Mouse (Mus musculus) limb, embryonic 10.5 days (tissue): ENCODE measurements around the gene Olfr986. TPM values are rescaled to one million over a fixed set of nuclear protein-coding genes. Genes with fewer than 3 reads are reported as not detected.
"Not testable (repeated sequence)": the region's sequence is repeated elsewhere in the genome, so short reads cannot be mapped to it uniquely, and the experiment has no call there.

Experiments
- DNase-seq: peaks from one replicate; pipeline ENCODE4 v3.0.0-alpha.2; 2017; ENCODE audit warnings: low spot score
- H3K27ac ChIP-seq: fragments of 300-500 bp; sonication (generic); 2 replicates; pipeline ENCODE4 v1.5.1; 2016; ENCODE audit warnings: mild to moderate bottlenecking
- H3K27me3 ChIP-seq: fragments of 300-500 bp; sonication (generic); 2 replicates; pipeline ENCODE4 v1.6.1; 2016; ENCODE audit warnings: low read depth, mild to moderate bottlenecking; ENCODE audit not compliant: poor library complexity, severe bottlenecking
- H3K36me3 ChIP-seq: fragments of 300-500 bp; sonication (generic); 2 replicates; pipeline ENCODE4 v1.6.1; 2016; ENCODE audit warnings: mild to moderate bottlenecking, moderate library complexity
- H3K4me1 ChIP-seq: fragments of 300-500 bp; sonication (generic); 2 replicates; pipeline ENCODE4 v1.6.1; 2016
- H3K4me3 ChIP-seq: fragments of 300-500 bp; sonication (generic); 2 replicates; pipeline ENCODE4 v1.5.1; 2016; ENCODE audit warnings: mild to moderate bottlenecking, moderate library complexity
- H3K9me3 ChIP-seq: fragments of 300-500 bp; sonication (generic); replicated peaks from 2 replicates; pipeline ENCODE4 v1.6.1; 2016; ENCODE audit warnings: mild to moderate bottlenecking
- WGBS: fragments of 180-500 bp; shearing (Covaris S2); methylation state at CpG from one replicate; pipeline ENCODE4 v1.1.7; 2016; 5-methylcytosine and 5-hydroxymethylcytosine counted together
- polyA plus RNA-seq: library from polyadenylated mRNA; unstranded; fragments of >200 nt; fragmentation: Nextera tagmentation; extraction: Ambion mirVana; gene quantifications from 2 replicates; pipeline ENCODE4 v1.2.1, GENCODE M21; 2016

Olfr986 gene
- polyA plus RNA-seq, result not detected in 2 replicates

DNA sequence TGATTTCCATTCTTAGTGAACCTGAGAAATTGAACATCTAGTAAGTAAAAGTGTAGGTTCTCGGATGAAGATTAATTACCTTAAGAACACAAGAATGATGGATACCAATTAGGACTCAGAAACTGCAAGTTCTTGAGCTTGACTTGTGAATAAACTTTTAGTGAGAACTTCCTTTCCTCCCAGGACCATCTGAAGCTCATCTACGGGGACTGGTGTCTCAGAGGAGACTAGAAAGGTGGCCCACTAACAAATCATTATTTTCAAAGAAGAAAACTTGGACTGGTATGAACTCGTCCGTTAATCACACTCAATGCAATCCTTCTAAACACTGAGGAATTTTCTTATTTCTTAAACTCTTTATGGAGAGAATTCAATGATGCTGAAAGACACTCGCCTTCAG is at the start of gene Olfr986:
Gene Olfr986 (plus strand): TSS at position 301 of the 400 bp plus-strand sequence.
- Histone ChIP-seq H3K4me3 (no peak within 1 kb of the TSS), H3K27me3 (no peaks in the 10 kb centered on the region), H3K27ac (no peak within 1 kb of the TSS), H3K36me3 (no peaks in the 10 kb centered on the region), H3K9me3 (no peaks in the 10 kb centered on the region), H3K4me1 (no peaks in the 10 kb centered on the region)
- WGBS, result 90% methylated on average over 5 of the region's 5 CpGs
- DNase-seq, result no peak

DNA sequence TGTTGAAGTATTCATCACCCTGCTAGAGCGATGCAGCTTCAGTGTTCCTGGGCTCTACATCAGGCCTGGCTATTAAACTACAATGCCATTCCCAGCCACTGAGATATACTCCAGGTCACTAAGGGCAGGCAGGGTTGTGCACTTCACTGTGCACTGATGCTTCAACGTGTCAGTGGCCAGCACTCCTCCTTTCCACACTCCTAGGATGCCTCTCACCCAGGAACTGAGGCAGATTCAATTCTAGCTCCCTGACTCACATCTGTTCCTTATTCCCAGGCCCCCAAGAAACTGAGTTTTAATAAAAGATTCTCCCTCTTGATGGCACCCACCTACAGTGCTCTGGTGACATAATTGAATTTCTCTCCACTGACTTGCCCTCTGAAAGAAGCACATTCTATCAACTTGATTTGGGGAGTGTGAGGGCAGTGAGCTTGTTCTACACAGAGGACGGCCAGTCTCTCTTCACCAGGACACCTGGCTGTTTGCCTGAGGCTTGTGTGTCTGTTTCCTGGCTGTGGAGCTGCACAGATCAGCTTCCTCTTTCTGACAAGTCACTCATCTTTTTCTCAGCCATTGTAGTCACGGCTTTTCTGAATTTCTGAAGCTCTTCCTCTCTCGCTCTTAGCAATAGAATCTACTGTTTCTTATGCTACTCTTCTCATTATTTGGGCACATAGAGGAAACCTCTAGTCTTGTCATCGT is 43.6 kb upstream of the Olfr986 start:
- Histone ChIP-seq H3K9me3 (no peaks in the 10 kb centered on the region), H3K4me3 (no peak overlapping the region), H3K27ac (no peak overlapping the region), H3K4me1 (no peaks in the 10 kb centered on the region), H3K27me3 (no peaks in the 10 kb centered on the region), H3K36me3 (no peaks in the 10 kb centered on the region)
- no peak for DNase-seq
- WGBS, result 89% methylated on average over 6 of the region's 6 CpGs

DNA sequence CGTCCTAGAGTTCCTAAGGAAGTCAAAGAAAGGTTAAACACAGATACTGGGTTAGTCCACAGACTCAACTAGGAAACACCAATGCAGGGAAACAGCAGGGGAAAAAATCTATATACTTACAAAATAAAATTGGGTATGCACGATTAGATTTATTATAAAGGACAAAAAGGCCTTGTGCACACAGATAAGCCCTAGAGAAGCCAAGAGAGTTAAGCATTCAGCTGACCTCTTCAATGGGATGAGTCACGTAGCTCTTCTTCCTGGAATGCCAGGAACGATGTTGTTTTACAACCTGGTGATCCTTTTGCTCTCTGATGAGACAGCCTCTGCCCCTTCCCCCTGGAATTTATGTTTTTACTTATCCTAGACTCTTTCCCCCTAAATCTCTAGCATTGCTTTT is 41.2 kb upstream of the Olfr986 start:
- Histone ChIP-seq H3K36me3 (no peaks in the 10 kb centered on the region), H3K27ac (no peak overlapping the region), H3K4me3 (no peak overlapping the region), H3K27me3 (no peaks in the 10 kb centered on the region), H3K4me1 (no peaks in the 10 kb centered on the region), H3K9me3 (no peaks in the 10 kb centered on the region)
- no peak for DNase-seq
- 64% methylated on average over 4 of the region's 4 CpGs for WGBS

DNA sequence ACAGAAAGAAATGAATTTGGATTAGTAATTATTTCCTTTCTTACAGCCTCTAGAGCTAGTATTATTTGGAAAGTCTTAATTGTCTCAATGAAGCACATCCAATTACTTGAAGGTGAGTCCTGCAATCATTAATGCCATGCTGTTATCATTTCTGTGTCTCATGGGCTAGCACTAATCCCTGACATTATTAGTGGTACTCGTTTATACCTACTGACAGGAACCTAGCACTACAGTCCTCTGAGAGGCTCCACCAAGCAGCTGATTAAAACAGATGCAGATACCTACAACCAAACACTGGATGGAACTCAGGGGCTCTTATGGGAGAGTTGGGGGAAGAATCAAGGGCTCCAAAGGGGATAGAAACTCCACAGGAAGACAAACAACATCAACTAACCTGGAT is 39.2 kb upstream of the Olfr986 start:
- H3K4me1 ChIP-seq, result no peaks in the 10 kb centered on the region
- no peak overlapping the region for H3K27ac ChIP-seq
- no peaks in the 10 kb centered on the region for H3K9me3 ChIP-seq
- whole genome bisulfite sequencing, result 65% methylated on average over 1 of the region's 1 CpGs
- no peaks in the 10 kb centered on the region for H3K36me3 ChIP-seq
- no peak overlapping the region for H3K4me3 ChIP-seq
- no peaks in the 10 kb centered on the region for H3K27me3 ChIP-seq
- no peak for DNase-seq

DNA sequence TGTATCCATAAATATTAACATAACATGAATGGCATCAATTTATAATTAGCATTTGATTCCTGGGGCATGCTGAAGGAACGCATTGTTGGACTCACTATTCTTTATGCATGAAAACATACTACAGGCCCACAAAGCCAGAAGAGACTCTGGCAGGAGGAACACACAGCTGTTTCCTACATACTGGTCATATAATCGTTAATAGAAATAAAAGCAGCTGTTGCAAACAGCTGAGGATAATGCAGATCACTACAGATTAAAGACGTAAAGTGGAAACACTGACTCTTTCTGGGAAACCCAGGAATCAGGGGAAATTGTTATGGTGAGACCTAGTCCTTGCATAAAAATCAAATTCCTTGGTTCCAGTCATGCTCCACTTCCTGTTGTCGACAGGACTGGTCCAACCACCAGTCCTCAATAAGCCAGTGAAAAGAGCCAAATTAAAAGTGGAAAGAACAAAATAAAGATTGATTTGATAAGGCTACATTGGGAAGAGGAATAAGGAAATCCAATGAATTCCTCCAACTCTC is 25.5 kb upstream of the Olfr986 start:
- H3K36me3 ChIP-seq, result no peaks in the 10 kb centered on the region
- no peaks in the 10 kb centered on the region for H3K9me3 ChIP-seq
- 84% methylated on average over 4 of the region's 4 CpGs for WGBS
- H3K27me3 ChIP-seq, result no peaks in the 10 kb centered on the region
- H3K4me1 ChIP-seq, result no peaks in the 10 kb centered on the region
- DNase-seq, result no peak
- H3K27ac ChIP-seq, result no peak overlapping the region
- no peak overlapping the region for H3K4me3 ChIP-seq

DNA sequence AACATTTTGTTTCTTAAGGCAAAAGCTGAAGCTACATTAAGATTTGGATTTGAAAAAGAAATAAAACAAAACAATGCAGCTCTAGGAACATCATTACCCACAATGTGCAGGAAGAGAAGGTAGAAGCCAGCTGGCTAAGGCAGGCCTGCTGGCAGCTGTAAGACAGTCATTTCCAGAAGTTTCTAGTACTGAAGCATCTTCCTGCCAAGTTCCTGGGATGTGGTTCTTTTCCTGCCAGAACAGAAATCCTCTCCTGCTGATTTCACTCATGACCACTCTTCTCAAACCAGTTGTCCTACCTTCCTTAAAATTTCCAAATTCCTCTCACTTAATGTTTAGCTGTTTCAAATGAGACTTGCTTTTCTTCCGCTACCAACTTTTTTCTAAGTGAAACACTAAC is 14.3 kb upstream of the Olfr986 start:
- H3K4me1 ChIP-seq, result no peaks in the 10 kb centered on the region
- no peak for DNase-seq
- no peak overlapping the region for H3K4me3 ChIP-seq
- H3K36me3 ChIP-seq, result no peaks in the 10 kb centered on the region
- H3K9me3 ChIP-seq, result no peaks in the 10 kb centered on the region
- 82% methylated on average over 1 of the region's 1 CpGs for WGBS
- no peak overlapping the region for H3K27ac ChIP-seq
- H3K27me3 ChIP-seq, result no peaks in the 10 kb centered on the region

DNA sequence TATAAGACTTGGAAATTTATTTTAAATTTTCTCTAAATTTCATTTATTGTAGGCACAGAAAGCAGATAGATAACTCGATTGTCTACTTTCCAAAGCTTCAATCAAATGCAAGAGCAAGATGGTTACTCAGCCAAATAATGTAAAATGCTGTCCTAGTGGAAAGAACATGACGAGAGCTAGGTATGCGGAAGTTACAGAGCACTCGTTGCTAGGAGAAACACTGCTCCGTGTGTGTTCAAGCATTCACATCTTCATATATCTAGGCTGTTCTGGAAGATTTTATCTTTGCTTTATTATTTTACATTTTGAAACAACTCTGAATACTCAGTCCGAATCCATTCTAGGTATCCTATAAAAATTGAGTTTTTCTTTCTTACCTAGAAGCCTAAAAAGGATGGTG is 3.7 kb upstream of the Olfr986 start:
- no peak for DNase-seq
- no peaks in the 10 kb centered on the region for H3K36me3 ChIP-seq
- no peaks in the 10 kb centered on the region for H3K4me1 ChIP-seq
- no peak overlapping the region for H3K4me3 ChIP-seq
- WGBS, result 89% methylated on average over 6 of the region's 6 CpGs
- H3K9me3 ChIP-seq, result no peaks in the 10 kb centered on the region
- H3K27ac ChIP-seq, result no peak overlapping the region
- no peaks in the 10 kb centered on the region for H3K27me3 ChIP-seq

DNA sequence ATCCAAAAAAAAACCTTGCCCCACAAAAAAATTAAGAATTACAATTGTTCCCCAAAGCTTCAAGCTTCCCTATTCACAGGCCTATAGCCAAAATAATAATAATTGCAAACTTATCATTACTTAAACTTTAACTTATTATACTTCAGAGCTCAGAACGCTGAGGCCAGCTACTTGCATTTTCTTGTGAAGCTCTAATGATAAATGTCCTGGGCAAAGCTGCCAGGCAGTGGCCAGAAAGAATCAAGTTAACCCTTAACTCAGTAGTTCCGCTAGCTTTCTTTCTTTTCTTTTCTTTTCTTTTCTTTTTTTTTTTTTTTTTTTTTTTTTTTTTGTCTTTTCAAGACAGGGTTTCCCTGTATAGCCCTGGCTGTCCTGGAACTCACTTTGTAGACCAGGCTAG is 4.4 kb downstream of the Olfr986 start:
- not testable (repeated sequence) for H3K27me3 ChIP-seq, H3K4me3 ChIP-seq, DNase-seq, H3K9me3 ChIP-seq, H3K36me3 ChIP-seq, H3K27ac ChIP-seq, H3K4me1 ChIP-seq
- 79% methylated on average over 2 of the region's 2 CpGs for WGBS

DNA sequence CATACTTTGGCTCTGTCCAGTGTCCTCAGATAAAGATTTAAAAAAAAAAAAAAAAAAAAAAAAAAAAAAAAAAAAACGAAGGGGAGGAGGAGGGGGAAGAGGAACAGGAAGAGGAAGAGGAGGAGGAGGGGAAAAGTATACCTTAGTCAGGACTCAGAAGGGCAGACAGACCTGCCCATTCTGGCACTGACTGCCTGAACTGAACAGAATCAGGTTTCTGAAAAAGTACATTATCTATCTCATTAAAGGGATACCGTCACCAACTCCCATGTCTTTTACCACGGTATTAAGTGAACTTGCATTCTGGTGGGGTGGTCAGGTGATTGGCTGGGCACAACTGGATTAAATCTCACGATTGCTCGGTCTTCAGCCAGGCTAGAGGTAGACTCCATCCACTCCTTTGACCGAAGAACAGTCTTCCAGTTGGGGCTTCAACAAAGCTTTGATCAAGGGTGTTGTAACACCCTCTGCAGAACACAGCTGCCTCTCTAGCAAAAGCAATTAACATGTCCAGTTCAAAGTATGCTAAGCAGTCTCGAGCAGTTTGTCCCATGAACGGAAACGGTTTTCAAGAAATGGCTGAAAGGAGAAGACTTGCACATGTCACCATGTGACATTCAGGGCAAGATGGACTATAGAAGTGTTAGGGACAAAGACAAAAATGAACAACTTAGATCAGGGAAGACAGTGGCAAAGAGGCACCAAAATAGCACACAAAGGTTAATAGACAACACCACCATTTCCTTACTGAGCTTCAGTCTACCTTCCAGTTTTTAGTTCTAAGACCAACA is 10.6 kb downstream of the Olfr986 start:
- WGBS, result 92% methylated on average over 8 of the region's 9 CpGs
- Histone ChIP-seq H3K27me3 (no peaks in the 10 kb centered on the region), H3K4me3 (peak overlapping the region; percentile 90), H3K27ac (peak overlapping the region; percentile 95; the same call in 1 of the 2 replicates), H3K9me3 (no peaks in the 10 kb centered on the region), H3K4me1 (peaks cover 15% of the 10 kb centered on the region), H3K36me3 (0 out of 2 replicates have a peak, but pooled peaks cover 3% of the 10 kb centered on the region)
- DNase-seq, result no peak

DNA sequence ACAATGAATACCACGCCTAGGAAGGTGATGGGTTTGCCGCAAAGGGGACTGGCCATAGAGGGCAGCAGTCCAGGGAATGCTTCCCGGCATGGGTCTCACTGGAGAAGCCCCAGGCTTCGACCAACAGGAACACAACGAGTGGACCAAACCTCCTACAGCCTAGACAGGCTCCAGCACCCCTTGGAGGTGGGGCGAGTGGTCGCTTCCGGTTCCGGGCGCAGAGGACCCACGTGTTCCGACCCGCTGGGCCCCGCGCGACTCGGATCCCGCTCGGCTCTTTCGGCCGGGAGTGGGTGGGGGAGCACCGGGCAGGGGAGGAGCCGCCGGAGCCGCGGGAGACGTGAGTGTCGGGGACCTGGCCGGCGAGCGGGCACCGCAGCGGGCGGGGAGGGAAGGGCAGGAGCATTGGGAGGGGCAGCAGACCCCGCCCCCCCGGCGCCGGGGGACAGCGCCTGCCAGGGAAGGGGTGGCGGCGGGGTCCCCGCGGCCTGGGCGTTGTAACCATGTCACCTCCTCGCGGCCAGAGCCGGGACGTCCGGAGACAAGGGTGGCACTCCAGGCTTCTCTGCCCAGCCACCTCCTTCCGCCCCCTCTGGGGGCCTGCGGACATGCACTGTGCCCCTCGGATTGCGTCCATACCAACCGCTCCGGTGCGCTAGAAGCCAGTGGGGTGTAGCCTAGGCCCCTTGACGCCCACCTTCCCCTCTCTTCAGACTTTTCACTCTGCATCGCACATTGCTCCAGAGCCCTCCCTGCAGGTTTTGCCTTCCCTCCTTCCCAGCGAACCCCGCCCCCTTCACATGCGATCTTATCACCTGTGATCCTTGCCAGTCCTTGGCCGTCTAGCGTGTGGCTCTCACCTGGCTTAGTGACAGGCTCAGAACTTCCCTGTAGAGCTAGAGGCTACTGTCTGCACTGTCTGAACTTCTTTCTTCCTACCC is 11.6 kb downstream of the Olfr986 start, which contains the start of gene Zfp202:
Gene Zfp202 (plus strand): TSS at position 219 of the 941 bp plus-strand sequence.
- Histone ChIP-seq H3K4me3 (peak within 1 kb of the TSS; percentile 90), H3K36me3 (0 out of 2 replicates have a peak, but pooled peaks cover 12% of the 10 kb centered on the region), H3K4me1 (peaks cover 15% of the 10 kb centered on the region), H3K27ac (peak within 1 kb of the TSS; percentile 95), H3K27me3 (no peaks in the 10 kb centered on the region), H3K9me3 (no peaks in the 10 kb centered on the region)
- DNase-seq, result peak; percentile 90
- under 1% methylated on average over 49 of the region's 63 CpGs for WGBS

DNA sequence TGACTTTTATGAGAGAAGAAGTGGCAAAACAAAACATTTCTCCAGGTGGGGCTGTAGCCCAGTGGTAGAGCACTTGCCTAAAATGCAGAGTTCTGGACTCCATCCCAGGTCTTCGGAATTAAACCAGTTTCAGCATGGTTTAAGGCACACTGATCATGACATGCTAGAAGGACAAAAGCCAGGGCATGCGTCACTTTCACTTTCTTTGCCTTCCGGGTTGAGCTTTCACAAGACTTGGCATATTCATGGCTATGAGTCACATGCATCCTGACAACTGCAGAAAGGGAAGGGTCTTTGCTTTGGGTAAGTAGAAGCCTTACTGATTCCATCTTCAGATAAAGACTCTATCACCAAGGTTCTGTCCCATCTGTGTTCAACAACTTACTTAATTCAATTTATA is 15.3 kb downstream of the Olfr986 start:
- Histone ChIP-seq H3K27ac (no peak overlapping the region), H3K36me3 (peaks cover 17% of the 10 kb centered on the region; the same call in 1 of the 2 replicates), H3K9me3 (no peaks in the 10 kb centered on the region), H3K4me3 (no peak overlapping the region), H3K4me1 (peaks cover 15% of the 10 kb centered on the region), H3K27me3 (no peaks in the 10 kb centered on the region)
- WGBS, result 89% methylated on average over 3 of the region's 3 CpGs
- DNase-seq, result no peak

DNA sequence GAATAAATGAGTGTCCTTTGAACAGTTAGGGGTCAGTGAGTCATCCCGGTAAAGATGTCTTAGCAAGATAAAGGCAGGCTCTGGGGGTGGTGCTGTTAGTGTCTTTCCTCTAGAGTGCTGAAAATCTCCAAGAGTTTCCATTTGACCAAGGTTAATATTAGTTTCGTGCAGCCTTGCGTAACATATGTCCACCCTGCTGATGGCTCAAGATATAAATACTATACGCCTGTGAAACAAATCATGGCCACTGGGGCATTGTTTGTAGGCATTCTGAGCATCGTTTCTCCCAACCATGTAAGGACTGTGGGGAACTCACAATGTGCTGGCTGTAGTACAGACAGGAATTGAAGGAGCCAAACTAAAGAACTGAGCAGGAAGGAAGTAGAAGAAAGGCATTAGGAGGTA is 25.8 kb downstream of the Olfr986 start:
- no peaks in the 10 kb centered on the region for H3K27me3 ChIP-seq
- H3K4me3 ChIP-seq, result no peak overlapping the region
- peaks cover 54% of the 10 kb centered on the region for H3K36me3 ChIP-seq
- no peaks in the 10 kb centered on the region for H3K9me3 ChIP-seq
- 88% methylated on average over 5 of the region's 5 CpGs for WGBS
- no peak overlapping the region for H3K27ac ChIP-seq
- no peak for DNase-seq
- no peaks in the 10 kb centered on the region for H3K4me1 ChIP-seq
